Comparison of ENCODE assay signal across 19 mouse cellular contexts in genomic region chr7:124216921-124217320, GRCm38 (mm10).
DNase-seq lines count a peak whose midpoint lies in the region; ATAC-seq and TF ChIP-seq lines count a peak whose summit lies in the region.
"Had no signal": no experiment of that assay in that cellular context is flagged by ENCODE, and none has a peak within 500 bp of the region (broad histone marks: within the 10 kb centered on the region; RNA-seq: fewer than 3 reads in every experiment).

No protein-coding gene starts in this region.

- H3K27me3 ChIP-seq in forebrain, postnatal 0 days (ENCODE audit: insufficient read depth, low read length), result no peaks in the 10 kb centered on the region
- H3K27me3 ChIP-seq in forebrain, embryonic 15.5 days, result no peaks in the 10 kb centered on the region
- H3K27me3 ChIP-seq in Patski, result no peaks in the 10 kb centered on the region
- no peaks in the 10 kb centered on the region for H3K27me3 ChIP-seq in stomach, postnatal 0 days (ENCODE audit: control insufficient read depth, insufficient read depth, low read length)
- H3K27me3 ChIP-seq: embryonic facial prominence, embryonic 13.5 days; liver, embryonic 12.5 days; neural tube, embryonic 13.5 days had no signal

- CTCF ChIA-PET in Patski (lab: Charles Lee), result no interaction called here

- H3K4me2 ChIP-seq in forebrain, postnatal 0 days (ENCODE audit: low read depth), result no peak overlapping the region
- no peak overlapping the region for H3K4me2 ChIP-seq in forebrain, embryonic 15.5 days (replicated peaks)
- no peak overlapping the region for H3K4me2 ChIP-seq in stomach, postnatal 0 days (replicated peaks; ENCODE audit: low read depth)
- H3K4me2 ChIP-seq: embryonic facial prominence, embryonic 13.5 days; liver, embryonic 12.5 days; neural tube, embryonic 13.5 days had no signal

- no peaks in the 10 kb centered on the region for H3K9me3 ChIP-seq in forebrain, postnatal 0 days (ENCODE audit: low read length)
- H3K9me3 ChIP-seq in forebrain, embryonic 15.5 days, result no peaks in the 10 kb centered on the region
- H3K9me3 ChIP-seq in stomach, postnatal 0 days (ENCODE audit: control insufficient read depth, low read length), result no peaks in the 10 kb centered on the region
- H3K9me3 ChIP-seq: embryonic facial prominence, embryonic 13.5 days; neural tube, embryonic 13.5 days had no signal

- no peaks in the 10 kb centered on the region for H3K4me1 ChIP-seq in forebrain, postnatal 0 days (ENCODE audit: insufficient read depth)
- H3K4me1 ChIP-seq in forebrain, embryonic 15.5 days, result peaks cover 9% of the 10 kb centered on the region
- no peaks in the 10 kb centered on the region for H3K4me1 ChIP-seq in stomach, postnatal 0 days (replicated peaks; ENCODE audit: control insufficient read depth, insufficient read depth)
- H3K4me1 ChIP-seq: embryonic facial prominence, embryonic 13.5 days; liver, embryonic 12.5 days had no signal

- peak; percentile 39; the same call in 1 of the 2 replicates for TF ChIP-seq CTCF in forebrain, postnatal 0 days (IDR thresholded peaks at IDR 0.05; ENCODE audit: low read depth)
- TF ChIP-seq CTCF in Patski (IDR thresholded peaks at IDR 0.05), result peak; percentile 9
- peak; percentile 36 for TF ChIP-seq CTCF in stomach, postnatal 0 days (IDR thresholded peaks at IDR 0.05; ENCODE audit: low read depth)

- ATAC-seq in forebrain, postnatal 0 days, result no peak
- ATAC-seq in forebrain, embryonic 15.5 days (replicated peaks), result no peak
- no peak for ATAC-seq in Patski
- ATAC-seq in stomach, postnatal 0 days (ENCODE audit: low FRiP score, low TSS enrichment), result no peak
- ATAC-seq: forebrain, embryonic 14.5 days; liver, embryonic 12.5 days had no signal

- WGBS in forebrain, postnatal 0 days, result 84% methylated on average over 1 of the region's 1 CpGs
- WGBS in forebrain, embryonic 15.5 days, result 79% methylated on average over 1 of the region's 1 CpGs
- WGBS in stomach, postnatal 0 days, result 74% methylated on average over 1 of the region's 1 CpGs

- H3K9ac ChIP-seq in forebrain, postnatal 0 days, result no peak overlapping the region
- H3K9ac ChIP-seq in forebrain, embryonic 15.5 days (replicated peaks), result no peak overlapping the region
- H3K9ac ChIP-seq in stomach, postnatal 0 days (ENCODE audit: low read length), result no peak overlapping the region
- H3K9ac ChIP-seq: embryonic facial prominence, embryonic 13.5 days; liver, embryonic 12.5 days; neural tube, embryonic 13.5 days had no signal

- no peak for DNase-seq in forebrain, postnatal 0 days
- DNase-seq in left cerebral cortex, postnatal 4 days, result peak; percentile 6
- DNase-seq in left cerebral cortex, adult 8-10 months (ENCODE audit: low spot score in 2 of 2), result no peak
- DNase-seq in Patski (ENCODE audit: low read depth, low spot score), result no peak
- no peak for DNase-seq in stomach, postnatal 0 days (ENCODE audit: low spot score)
- DNase-seq in gastrocnemius, postnatal 36 days, result no peak
- DNase-seq: adrenal gland, postnatal 25 days; cerebellum, adult 11-12 months; gastrocnemius, postnatal 25 days; kidney, adult 8-10 months; layer of hippocampus, postnatal 36 days; lung, adult 2 months; lung, postnatal 4 days; thymus, postnatal 4 days had no signal

- no peaks in the 10 kb centered on the region for H3K36me3 ChIP-seq in forebrain, postnatal 0 days (ENCODE audit: insufficient read depth)
- H3K36me3 ChIP-seq in forebrain, embryonic 15.5 days, result no peaks in the 10 kb centered on the region
- no peaks in the 10 kb centered on the region for H3K36me3 ChIP-seq in stomach, postnatal 0 days (ENCODE audit: control insufficient read depth, insufficient read depth, low read length)
- H3K36me3 ChIP-seq: embryonic facial prominence, embryonic 13.5 days; liver, embryonic 12.5 days; neural tube, embryonic 13.5 days had no signal

- no peak for TF ChIP-seq EP300 in stomach, postnatal 0 days (optimal IDR thresholded peaks at IDR 0.05)

- intact Hi-C loops in left cerebral cortex, postnatal 4 days (cut with DNase I), result no loop called here
- intact Hi-C loops in gastrocnemius, postnatal 36 days (cut with DNase I), result no loop called here

- H3K4me3 ChIP-seq in forebrain, postnatal 0 days (ENCODE audit: low read depth, low read length), result no peak overlapping the region
- no peak overlapping the region for H3K4me3 ChIP-seq in forebrain, embryonic 15.5 days
- no peak overlapping the region for H3K4me3 ChIP-seq in stomach, postnatal 0 days (ENCODE audit: low read depth, low read length)
- H3K4me3 ChIP-seq: embryonic facial prominence, embryonic 13.5 days; liver, embryonic 12.5 days; neural tube, embryonic 13.5 days had no signal

- H3K27ac ChIP-seq in forebrain, postnatal 0 days (ENCODE audit: low read depth, low read length), result no peak overlapping the region
- H3K27ac ChIP-seq in forebrain, embryonic 15.5 days (replicated peaks), result no peak overlapping the region
- H3K27ac ChIP-seq in stomach, postnatal 0 days (replicated peaks), result no peak overlapping the region
- H3K27ac ChIP-seq: embryonic facial prominence, embryonic 13.5 days; liver, embryonic 12.5 days; neural tube, embryonic 13.5 days had no signal

- POLR2A ChIA-PET in Patski (lab: Charles Lee), result interaction anchor here (0.7 kb wide), 1 partner anchor 478 kb away, joined by 3 read pairs; no protein-coding TSS in a partner anchor

- in situ Hi-C loops in Patski (cut with MboI; ENCODE audit: low pct_unique_long_range_greater_than_20kb), result no loop called here
